Mouse (Mus musculus): ENCODE results near the gene Asrgl1. TPM values are rescaled to one million over a fixed set of nuclear protein-coding genes. Genes with fewer than 3 reads are reported as not detected.
A peak's percentile ranks its signal among the peaks of the same experiment; 100 is the strongest.

Gene Asrgl1
- polyA plus RNA-seq, 1 experiment = 5.0 TPM

DNA sequence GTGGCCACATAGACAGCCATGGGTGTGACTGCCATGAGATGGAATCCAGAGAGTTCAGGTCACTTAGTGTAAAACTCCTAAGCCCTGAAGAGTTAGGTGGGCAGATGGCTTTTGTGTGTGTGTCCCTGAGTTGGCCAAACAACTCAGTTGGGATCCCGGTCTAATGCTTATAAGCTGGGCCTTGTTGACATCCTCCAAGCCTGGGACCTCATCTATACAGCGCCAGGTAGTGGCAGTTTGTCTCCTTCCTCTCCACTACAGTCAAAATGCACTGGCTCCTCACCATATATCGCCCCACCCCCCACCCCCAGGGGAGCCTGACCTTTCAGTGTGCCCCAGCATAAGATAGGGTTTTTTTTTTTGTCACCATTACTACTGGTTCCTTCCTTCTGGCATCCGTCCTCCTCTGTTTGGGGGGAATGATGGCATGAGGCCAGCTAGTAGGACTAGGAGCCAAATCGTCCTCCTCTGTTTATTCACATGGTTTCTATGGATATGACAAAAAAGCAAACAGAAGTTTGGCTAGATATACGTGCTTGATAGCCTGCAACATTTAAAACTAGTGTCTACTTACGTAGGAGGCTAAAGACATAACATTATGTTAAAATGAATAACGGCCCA is 65.6 kb downstream of the Asrgl1 start:
- TF ChIP-seq REST (IDR thresholded peaks at IDR 0.05; ENCODE audit: insufficient read depth, insufficient read length) (no peak), USF1 (IDR thresholded peaks at IDR 0.05; ENCODE audit: low read depth) (no peak), POLR2AphosphoS2 (IDR thresholded peaks at IDR 0.05; ENCODE audit: insufficient read length, low read depth) (no peak), MAX (IDR thresholded peaks at IDR 0.05; ENCODE audit: low read depth) (no peak), TCF3 (IDR thresholded peaks at IDR 0.05; ENCODE audit: insufficient read length, low read depth) (no peak), MYOD1 (IDR thresholded peaks at IDR 0.05; ENCODE audit: control insufficient read depth in 1 of 3, insufficient read length in 2 of 3, low read depth in 2 of 3) (no peak), CEBPB (IDR thresholded peaks at IDR 0.05; ENCODE audit: insufficient read depth, poor library complexity, severe bottlenecking) (no peak), SRF (IDR thresholded peaks at IDR 0.05; ENCODE audit: control insufficient read depth, insufficient read length, low read depth) (no peak), TCF12 (IDR thresholded peaks at IDR 0.05; ENCODE audit: insufficient read depth, poor library complexity, severe bottlenecking) (no peak), MYOG (IDR thresholded peaks at IDR 0.05; ENCODE audit: control insufficient read depth in 1 of 3, insufficient read depth in 1 of 3, insufficient read length in 2 of 3, low read depth in 2 of 3) (no peak), E2F4 (IDR thresholded peaks at IDR 0.05; ENCODE audit: insufficient read depth) (no peak), POLR2A (IDR thresholded peaks at IDR 0.05; ENCODE audit: insufficient read length, low read depth) (no peak)
- no peak overlapping the region for H3K4me3 ChIP-seq
- no peaks in the 10 kb centered on the region for H3K27me3 ChIP-seq (ENCODE audit: control insufficient read depth, insufficient read depth, insufficient read length)
- H3K36me3 ChIP-seq (ENCODE audit: control insufficient read depth, insufficient read depth) = peaks cover 4% of the 10 kb centered on the region
- H3ac ChIP-seq (ENCODE audit: control insufficient read depth, insufficient read length) = no peak overlapping the region
- no peak overlapping the region for H3K4me2 ChIP-seq (ENCODE audit: low read depth)
- H3K79me2 ChIP-seq (ENCODE audit: control insufficient read depth, insufficient read depth) = no peaks in the 10 kb centered on the region

DNA sequence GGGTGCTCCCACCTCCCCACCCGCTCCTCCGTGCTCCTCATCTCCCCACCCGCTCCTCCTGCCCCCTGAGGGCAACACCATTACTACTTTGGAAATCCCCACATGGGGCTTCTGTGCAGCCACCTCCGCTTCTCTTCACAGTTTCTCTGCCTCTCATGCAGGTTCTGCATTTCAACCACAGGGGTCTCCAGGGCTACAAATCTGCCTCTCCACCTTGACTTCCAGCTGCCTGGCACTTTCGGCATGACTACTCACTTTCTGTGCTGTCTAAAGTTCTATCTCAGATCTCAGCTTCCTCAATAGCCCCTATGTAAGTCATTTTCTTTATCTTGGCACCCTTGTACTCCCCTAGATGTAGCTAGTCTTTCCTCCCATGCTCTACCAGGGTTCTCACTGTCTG is 68.1 kb downstream of the Asrgl1 start:
- no peaks in the 10 kb centered on the region for H3K27me3 ChIP-seq (ENCODE audit: control insufficient read depth, insufficient read depth, insufficient read length)
- H3K4me3 ChIP-seq = no peak overlapping the region
- no peak for TF ChIP-seq TCF12 (IDR thresholded peaks at IDR 0.05; ENCODE audit: insufficient read depth, poor library complexity, severe bottlenecking)
- no peak for TF ChIP-seq CEBPB (IDR thresholded peaks at IDR 0.05; ENCODE audit: insufficient read depth, poor library complexity, severe bottlenecking)
- TF ChIP-seq POLR2AphosphoS2 (IDR thresholded peaks at IDR 0.05; ENCODE audit: insufficient read length, low read depth) = no peak
- no peak for TF ChIP-seq USF1 (IDR thresholded peaks at IDR 0.05; ENCODE audit: low read depth)
- TF ChIP-seq TCF3 (IDR thresholded peaks at IDR 0.05; ENCODE audit: insufficient read length, low read depth) = no peak
- no peak overlapping the region for H3ac ChIP-seq (ENCODE audit: control insufficient read depth, insufficient read length)
- H3K4me2 ChIP-seq (ENCODE audit: low read depth) = no peak overlapping the region
- H3K79me2 ChIP-seq (ENCODE audit: control insufficient read depth, insufficient read depth) = no peaks in the 10 kb centered on the region
- peaks cover 4% of the 10 kb centered on the region for H3K36me3 ChIP-seq (ENCODE audit: control insufficient read depth, insufficient read depth)

DNA sequence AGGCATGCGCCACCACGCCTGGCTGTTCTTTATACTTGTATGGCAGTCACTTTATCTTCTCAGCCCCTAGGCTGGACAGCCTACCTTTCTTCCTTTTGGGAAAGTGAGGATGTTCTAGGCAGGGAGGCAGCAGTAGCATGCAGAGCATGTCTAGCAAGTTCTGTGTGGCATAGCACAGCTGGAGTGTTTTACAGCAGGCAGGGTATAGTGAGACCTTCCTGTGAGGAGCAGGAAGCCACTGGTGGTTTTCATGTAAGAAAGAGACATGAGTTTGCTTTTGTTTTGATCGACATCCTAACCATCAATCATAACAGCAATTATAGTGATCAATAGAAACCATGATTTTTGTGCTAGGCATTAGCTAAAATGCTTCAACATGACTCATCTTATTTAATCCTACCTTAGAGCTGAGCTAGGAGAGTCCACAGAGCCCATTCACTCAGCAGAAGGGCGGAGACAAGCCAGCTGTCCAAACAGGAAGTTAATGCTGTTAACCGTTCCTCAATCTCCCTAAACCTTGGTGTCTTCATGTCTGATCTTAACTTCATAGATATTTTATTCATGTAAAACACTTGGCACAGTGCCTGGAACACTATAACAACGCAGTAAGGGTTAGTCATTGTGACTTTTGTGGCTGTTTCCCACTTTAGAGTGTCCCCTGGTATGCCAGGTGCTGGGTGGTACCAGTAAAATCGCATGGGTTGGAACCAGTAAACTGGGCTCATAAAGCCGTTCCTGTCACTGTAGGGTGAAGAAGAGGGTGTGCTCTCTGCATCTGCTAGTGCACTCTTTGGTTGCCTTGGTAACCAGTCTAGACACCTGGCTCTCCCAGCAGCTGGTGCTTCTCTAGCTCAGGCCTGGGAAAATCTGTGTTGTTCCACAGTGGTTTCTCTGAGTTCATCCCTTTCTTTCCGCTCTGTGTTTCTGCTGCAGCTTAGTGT is 69.5 kb downstream of the Asrgl1 start:
- no peak overlapping the region for H3K4me3 ChIP-seq
- H3K4me2 ChIP-seq (ENCODE audit: low read depth) = peak overlapping the region; percentile 53
- H3K27me3 ChIP-seq (ENCODE audit: control insufficient read depth, insufficient read depth, insufficient read length) = no peaks in the 10 kb centered on the region
- H3K36me3 ChIP-seq (ENCODE audit: control insufficient read depth, insufficient read depth) = peaks cover 4% of the 10 kb centered on the region
- peak; percentile 46 for TF ChIP-seq TCF12 (IDR thresholded peaks at IDR 0.05; ENCODE audit: insufficient read depth, poor library complexity, severe bottlenecking)
- TF ChIP-seq TCF3 (IDR thresholded peaks at IDR 0.05; ENCODE audit: insufficient read length, low read depth) = peak; percentile 20
- TF ChIP-seq POLR2AphosphoS2 (IDR thresholded peaks at IDR 0.05; ENCODE audit: insufficient read length, low read depth) = no peak
- TF ChIP-seq USF1 (IDR thresholded peaks at IDR 0.05; ENCODE audit: low read depth) = no peak
- 0 out of 2 replicates have a peak, but pooled peaks have one; percentile 18 for TF ChIP-seq CEBPB (IDR thresholded peaks at IDR 0.05; ENCODE audit: insufficient read depth, poor library complexity, severe bottlenecking)
- TF ChIP-seq MYOG (IDR thresholded peaks at IDR 0.05; ENCODE audit: control insufficient read depth in 1 of 3, insufficient read depth in 1 of 3, insufficient read length in 2 of 3, low read depth in 2 of 3) = peak; percentile 57 to 91 (median 68)
- peak; percentile 23 to 94 (median 90) for TF ChIP-seq MYOD1 (IDR thresholded peaks at IDR 0.05; ENCODE audit: control insufficient read depth in 1 of 3, insufficient read length in 2 of 3, low read depth in 2 of 3)
- no peaks in the 10 kb centered on the region for H3K79me2 ChIP-seq (ENCODE audit: control insufficient read depth, insufficient read depth)
- no peak overlapping the region for H3ac ChIP-seq (ENCODE audit: control insufficient read depth, insufficient read length)

DNA sequence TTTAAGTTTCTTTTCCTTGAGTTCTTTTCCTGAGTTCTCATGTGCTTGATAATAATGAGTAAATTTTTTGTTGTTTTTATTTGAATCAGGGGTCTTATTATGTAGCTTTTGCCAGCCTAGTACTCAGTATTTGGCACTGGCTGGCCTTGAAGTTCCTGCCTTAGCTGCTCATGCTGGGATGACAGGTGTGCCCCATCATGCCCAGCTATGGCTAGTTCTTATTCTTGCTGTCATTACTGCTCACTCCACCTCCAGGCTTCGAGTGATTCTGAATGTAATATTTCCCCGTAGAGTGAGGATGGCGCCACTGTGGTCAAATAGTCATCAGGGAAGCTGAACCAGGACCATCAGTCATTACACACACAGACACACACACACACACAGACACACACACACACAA is 71.6 kb downstream of the Asrgl1 start:
- Histone ChIP-seq H3K79me2 (ENCODE audit: control insufficient read depth, insufficient read depth) (no peaks in the 10 kb centered on the region), H3K36me3 (ENCODE audit: control insufficient read depth, insufficient read depth) (peaks cover 4% of the 10 kb centered on the region), H3ac (ENCODE audit: control insufficient read depth, insufficient read length) (no peak overlapping the region), H3K27me3 (ENCODE audit: control insufficient read depth, insufficient read depth, insufficient read length) (no peaks in the 10 kb centered on the region), H3K4me3 (no peak overlapping the region), H3K4me2 (ENCODE audit: low read depth) (no peak overlapping the region)
- TF ChIP-seq MYOD1 (IDR thresholded peaks at IDR 0.05; ENCODE audit: control insufficient read depth in 1 of 3, insufficient read length in 2 of 3, low read depth in 2 of 3) (peak in 1 of 3 experiments; percentile 47), E2F4 (IDR thresholded peaks at IDR 0.05; ENCODE audit: insufficient read depth) (no peak)

DNA sequence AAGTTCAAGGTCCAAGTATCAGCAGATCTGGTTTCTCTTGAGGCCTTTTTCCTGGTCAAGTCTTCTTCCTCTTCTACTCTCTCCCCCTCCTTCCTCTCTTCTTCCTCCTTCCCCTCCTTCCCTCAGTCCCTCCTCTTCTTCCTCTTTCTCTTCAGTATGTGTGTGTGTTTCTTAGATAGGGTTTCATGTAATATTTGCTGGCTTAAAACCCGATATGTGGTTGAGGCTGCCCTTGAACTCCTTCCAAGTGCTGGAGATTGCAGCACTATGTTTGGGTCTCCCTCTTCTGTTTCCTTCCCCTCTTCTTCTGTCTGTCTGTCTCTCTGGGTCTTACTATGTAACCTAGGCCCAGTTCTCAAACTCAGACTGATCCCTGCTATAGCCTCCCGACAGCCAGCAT is 72.6 kb downstream of the Asrgl1 start:
- H3K4me2 ChIP-seq (ENCODE audit: low read depth) = no peak overlapping the region
- H3K36me3 ChIP-seq (ENCODE audit: control insufficient read depth, insufficient read depth) = no peaks in the 10 kb centered on the region
- no peaks in the 10 kb centered on the region for H3K27me3 ChIP-seq (ENCODE audit: control insufficient read depth, insufficient read depth, insufficient read length)
- no peak overlapping the region for H3ac ChIP-seq (ENCODE audit: control insufficient read depth, insufficient read length)
- no peaks in the 10 kb centered on the region for H3K79me2 ChIP-seq (ENCODE audit: control insufficient read depth, insufficient read depth)
- no peak overlapping the region for H3K4me3 ChIP-seq
- no peak for TF ChIP-seq TCF3 (IDR thresholded peaks at IDR 0.05; ENCODE audit: insufficient read length, low read depth)
- TF ChIP-seq MAX (IDR thresholded peaks at IDR 0.05; ENCODE audit: low read depth) = no peak
- no peak for TF ChIP-seq REST (IDR thresholded peaks at IDR 0.05; ENCODE audit: insufficient read depth, insufficient read length)
- no peak for TF ChIP-seq SRF (IDR thresholded peaks at IDR 0.05; ENCODE audit: control insufficient read depth, insufficient read length, low read depth)
- TF ChIP-seq E2F4 (IDR thresholded peaks at IDR 0.05; ENCODE audit: insufficient read depth) = no peak
- no peak for TF ChIP-seq MYOD1 (IDR thresholded peaks at IDR 0.05; ENCODE audit: control insufficient read depth in 1 of 3, insufficient read length in 2 of 3, low read depth in 2 of 3)
- TF ChIP-seq TCF12 (IDR thresholded peaks at IDR 0.05; ENCODE audit: insufficient read depth, poor library complexity, severe bottlenecking) = no peak
- no peak for TF ChIP-seq CEBPB (IDR thresholded peaks at IDR 0.05; ENCODE audit: insufficient read depth, poor library complexity, severe bottlenecking)
- no peak for TF ChIP-seq POLR2AphosphoS2 (IDR thresholded peaks at IDR 0.05; ENCODE audit: insufficient read length, low read depth)
- no peak for TF ChIP-seq MYOG (IDR thresholded peaks at IDR 0.05; ENCODE audit: control insufficient read depth in 1 of 3, insufficient read depth in 1 of 3, insufficient read length in 2 of 3, low read depth in 2 of 3)
- TF ChIP-seq POLR2A (IDR thresholded peaks at IDR 0.05; ENCODE audit: insufficient read length, low read depth) = no peak
- TF ChIP-seq USF1 (IDR thresholded peaks at IDR 0.05; ENCODE audit: low read depth) = no peak
